Mouse (Mus musculus): ENCODE data around the gene Ddx39.

The Ddx39 gene

GRCm38 (mm10) chr8:83699566-83699965, 15.4 kb upstream of the Ddx39 start:
- DNase-seq (ENCODE audit: low spot score), result peak; percentile 54

- DNase-seq (ENCODE audit: low spot score), result no peak
Measured at GRCm38 (mm10) chr8:83700423-83701085, 14.4 kb upstream of the Ddx39 start.

- DNase-seq (ENCODE audit: low spot score), result no peak
Measured at GRCm38 (mm10) chr8:83703426-83703825, 11.6 kb upstream of the Ddx39 start.

GRCm38 (mm10) chr8:83706411-83706810, 8.6 kb upstream of the Ddx39 start:
- DNase-seq (ENCODE audit: low spot score), result no peak

DNA sequence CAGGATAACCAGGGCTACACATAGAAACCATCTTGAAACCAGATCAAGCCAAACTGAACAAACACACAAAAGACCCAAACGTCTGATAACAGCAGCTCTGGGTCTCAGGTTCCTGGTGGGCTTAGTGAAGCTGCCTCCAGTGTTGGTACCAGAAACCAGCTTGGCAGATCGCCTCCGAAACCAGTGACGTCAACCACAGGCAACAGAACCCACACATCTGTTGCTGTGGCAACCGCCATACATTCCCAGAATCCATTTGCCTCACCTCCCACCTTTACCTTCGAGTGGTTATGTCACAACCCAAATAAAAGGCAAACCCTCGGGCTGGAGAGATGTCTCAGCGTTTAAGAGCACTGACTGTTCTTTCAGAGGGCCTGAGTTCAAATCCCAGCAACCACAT, 7.4 kb upstream of the Ddx39 start:
- DNase-seq (ENCODE audit: low spot score), result no peak

- DNase-seq (ENCODE audit: low spot score), result no peak
Measured at GRCm38 (mm10) chr8:83714676-83715030, 324 bp upstream of the Ddx39 start.

- DNase-seq (ENCODE audit: low spot score), result no peak
Measured at GRCm38 (mm10) chr8:83715771-83716170, 794 bp downstream of the Ddx39 start.

- DNase-seq (ENCODE audit: low spot score), result no peak
Measured at GRCm38 (mm10) chr8:83716563-83716962, 1.6 kb downstream of the Ddx39 start.

GRCm38 (mm10) chr8:83719048-83719447, 4.1 kb downstream of the Ddx39 start:
- DNase-seq (ENCODE audit: low spot score), result no peak

DNA sequence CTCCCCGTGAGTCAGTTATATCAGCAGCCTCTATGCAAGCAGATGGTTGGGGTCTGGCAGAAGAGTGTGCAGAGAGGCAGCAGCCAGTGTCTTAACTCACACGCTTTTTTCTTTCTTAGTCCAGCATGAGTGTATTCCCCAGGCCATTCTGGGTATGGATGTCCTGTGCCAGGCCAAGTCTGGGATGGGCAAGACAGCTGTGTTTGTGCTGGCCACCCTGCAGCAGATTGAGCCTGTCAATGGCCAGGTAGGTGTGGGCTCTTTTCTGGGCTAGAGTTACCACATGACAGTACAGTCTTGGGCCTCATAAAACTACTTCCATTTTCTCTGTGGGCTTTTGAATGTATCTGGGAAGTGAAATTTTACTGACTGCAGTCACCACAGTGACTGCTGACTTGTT, 4.7 kb downstream of the Ddx39 start:
- no peak for DNase-seq (ENCODE audit: low spot score)

DNA sequence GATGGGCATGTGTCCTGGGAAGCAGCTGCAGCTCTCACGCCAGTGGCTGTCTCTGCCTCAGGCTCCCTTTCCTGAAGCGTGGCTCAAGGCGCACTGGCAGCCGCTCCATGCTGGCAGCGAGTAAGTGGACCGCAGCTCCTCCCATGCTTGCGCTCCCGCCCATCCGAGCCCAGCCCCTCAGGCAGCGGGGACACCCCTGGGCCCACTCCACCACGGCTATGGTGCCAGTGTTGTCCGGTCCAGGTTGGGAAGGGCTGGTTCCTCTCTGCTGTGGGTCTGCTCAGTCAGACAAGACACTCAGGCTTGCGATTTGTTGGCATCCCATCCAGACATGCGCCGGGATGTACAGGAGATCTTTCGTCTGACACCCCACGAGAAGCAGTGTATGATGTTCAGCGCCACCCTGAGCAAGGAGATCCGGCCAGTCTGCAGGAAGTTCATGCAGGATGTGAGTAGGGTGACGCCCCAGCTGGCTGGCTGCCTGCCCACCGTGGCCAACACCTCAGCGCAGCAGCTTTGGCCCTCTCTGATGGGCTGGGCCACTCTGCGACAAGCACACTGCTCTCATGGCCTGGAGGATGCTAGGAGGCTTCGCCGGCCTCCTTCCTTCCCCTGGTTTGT, 6.5 kb downstream of the Ddx39 start:
- DNase-seq (ENCODE audit: low spot score), result no peak

DNA sequence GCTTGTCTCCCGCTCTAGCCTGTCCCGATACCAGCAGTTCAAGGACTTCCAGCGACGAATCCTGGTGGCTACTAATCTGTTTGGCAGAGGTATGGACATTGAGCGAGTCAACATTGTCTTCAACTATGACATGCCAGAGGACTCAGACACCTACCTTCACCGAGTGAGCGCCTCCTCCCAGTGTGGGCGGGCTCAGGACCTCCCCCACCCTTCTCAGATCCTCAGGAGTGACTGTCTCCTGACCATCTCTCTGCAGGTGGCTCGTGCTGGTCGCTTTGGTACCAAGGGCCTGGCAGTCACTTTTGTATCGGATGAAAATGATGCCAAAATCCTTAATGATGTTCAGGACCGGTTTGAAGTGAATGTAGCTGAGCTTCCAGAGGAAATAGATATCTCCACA, 7.7 kb downstream of the Ddx39 start:
- no peak for DNase-seq (ENCODE audit: low spot score)

DNA sequence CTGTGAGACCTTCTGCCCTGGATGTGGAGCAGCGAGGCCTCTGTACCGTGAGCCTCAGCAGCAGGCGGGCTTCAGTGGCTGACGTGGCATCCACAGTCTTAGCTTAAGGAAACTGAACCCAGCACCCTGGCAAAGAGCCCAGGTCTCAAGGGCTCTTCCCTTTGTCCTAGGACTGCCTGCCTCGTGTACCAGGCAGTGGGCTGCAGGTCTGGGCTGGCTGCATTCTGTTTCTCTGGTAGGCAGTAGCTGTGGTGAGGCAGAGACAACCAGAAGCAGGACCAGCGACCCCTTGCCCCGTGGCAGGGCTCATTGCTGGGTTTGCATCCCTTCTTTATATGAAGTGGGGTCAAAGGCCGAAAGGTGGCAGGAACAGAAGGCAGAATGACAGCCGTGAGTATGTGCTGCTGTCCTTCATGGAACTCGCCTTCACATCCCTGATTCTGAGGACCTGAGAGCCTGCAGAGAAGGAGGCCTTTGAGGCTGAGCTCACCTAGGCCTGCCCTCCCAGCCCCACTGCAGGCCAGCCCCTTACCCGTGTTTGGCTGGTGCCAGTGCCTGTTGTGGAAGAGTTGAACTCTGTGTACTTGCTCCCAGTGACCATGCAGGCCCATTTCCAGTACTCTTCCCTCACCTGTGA, 8.6 kb downstream of the Ddx39 start:
- DNase-seq (ENCODE audit: low spot score), result no peak

DNA sequence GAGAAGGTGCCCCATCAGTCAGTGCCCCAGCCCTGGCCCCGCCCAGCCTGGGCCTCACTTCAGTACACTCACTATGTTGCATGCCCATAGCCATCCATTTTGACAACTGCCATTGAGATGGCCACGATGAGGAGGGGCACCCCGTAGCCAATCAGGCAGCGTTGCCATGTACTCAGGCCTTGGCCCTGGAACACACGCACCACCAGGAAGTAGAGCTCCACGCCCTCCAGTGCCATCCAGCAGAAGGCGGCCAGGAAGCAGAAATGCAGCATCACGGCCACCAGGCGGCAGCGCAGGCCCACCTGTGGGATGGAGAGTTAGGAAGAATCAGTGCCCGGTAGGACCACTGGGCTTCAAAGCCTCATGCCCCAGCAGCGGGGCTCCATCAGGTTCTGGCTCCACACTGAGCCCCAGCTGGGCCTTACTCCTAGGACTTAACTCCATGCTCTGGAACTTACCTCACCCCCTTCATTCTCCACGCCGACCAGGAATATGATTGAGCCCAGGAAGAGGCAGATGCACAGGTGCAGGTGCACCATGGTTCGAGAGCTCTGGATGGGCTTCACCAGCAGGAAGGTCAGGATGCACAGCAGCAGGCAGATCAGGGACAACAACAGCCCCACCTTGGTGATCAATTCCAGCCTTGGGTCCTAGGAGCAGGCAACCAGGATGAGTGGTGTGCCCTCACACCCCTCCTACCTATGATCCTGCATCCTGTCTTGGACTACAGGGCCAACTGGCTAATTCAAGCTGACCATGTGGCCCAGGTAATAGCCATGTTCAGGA, 9.9 kb downstream of the Ddx39 start:
- peak; percentile 85 for DNase-seq (ENCODE audit: low spot score)

GRCm38 (mm10) chr8:83725521-83726102, 10.6 kb downstream of the Ddx39 start:
- DNase-seq (ENCODE audit: low spot score), result no peak

- DNase-seq (ENCODE audit: low spot score), result peak; percentile 46
Measured at GRCm38 (mm10) chr8:83729009-83729807, 14.2 kb downstream of the Ddx39 start.

- DNase-seq (ENCODE audit: low spot score), result no peak
Measured at GRCm38 (mm10) chr8:83731906-83732305, 16.9 kb downstream of the Ddx39 start.

GRCm38 (mm10) chr8:83732919-83733318, 17.9 kb downstream of the Ddx39 start:
- no peak for DNase-seq (ENCODE audit: low spot score)

- DNase-seq (ENCODE audit: low spot score), result peak; percentile 93
Measured at GRCm38 (mm10) chr8:83736681-83737080, 21.7 kb downstream of the Ddx39 start.

DNA sequence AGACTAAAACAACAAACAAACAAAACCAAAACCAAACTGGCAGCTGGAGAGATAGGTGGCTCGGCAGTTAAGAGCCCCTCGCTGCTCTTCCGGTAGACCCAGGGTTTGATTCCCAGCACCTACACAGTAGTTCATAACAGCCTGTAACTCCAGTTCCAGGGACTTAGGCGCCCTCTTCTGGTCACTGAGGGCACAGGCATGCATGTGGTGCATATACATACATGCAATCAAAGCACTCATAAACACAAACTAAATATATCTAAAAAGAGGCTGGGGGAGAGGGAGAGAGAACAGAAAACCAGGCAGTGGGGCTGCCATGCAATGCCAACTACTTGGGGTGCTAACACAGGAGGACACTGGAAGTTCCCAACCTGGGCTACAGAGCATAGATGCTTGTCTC, 22.4 kb downstream of the Ddx39 start:
- DNase-seq (ENCODE audit: low spot score), result peak; percentile 38

GRCm38 (mm10) chr8:83737852-83738562, 23.0 kb downstream of the Ddx39 start:
- DNase-seq (ENCODE audit: low spot score), result no peak

Data from T-cell, adult 2 months (primary cell).